Mouse (Mus musculus) cerebellum, postnatal 25 days (tissue): ENCODE measurements at regions not wholly inside any gene's neighbourhood (a gene's known extent, or its start where the extent isn't known, plus 50 kb on each side); places are given as distances from the start of the nearest gene placed in this dataset.

ENCODE experiments used
- DNase-seq, 2 experiments: peaks; one replicate each; pipeline ENCODE4 v3.0.0; 2021; ENCODE audit warnings: mixed read lengths in 2 of 2

DNA sequence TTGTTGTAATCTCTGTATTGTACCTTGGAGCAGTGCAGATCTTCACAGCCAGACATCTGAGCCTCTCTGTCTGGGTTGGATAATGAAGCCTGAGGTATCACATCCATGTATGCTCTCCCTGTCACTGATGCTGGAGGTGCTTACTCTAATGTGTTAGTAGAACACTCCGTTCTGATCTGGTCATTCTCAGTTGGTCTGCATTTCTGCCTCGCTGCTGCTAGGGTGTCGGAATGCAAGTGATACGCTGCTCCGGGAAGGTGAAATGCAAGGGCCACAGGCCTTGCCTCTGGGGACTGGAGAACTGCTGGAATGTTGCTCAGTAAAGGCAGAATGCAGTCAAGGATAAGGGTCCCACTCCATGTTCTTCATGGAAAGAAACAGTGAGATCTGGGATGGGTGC lies 67.1 kb upstream of the Gm6993 start:
- no peak for DNase-seq

DNA sequence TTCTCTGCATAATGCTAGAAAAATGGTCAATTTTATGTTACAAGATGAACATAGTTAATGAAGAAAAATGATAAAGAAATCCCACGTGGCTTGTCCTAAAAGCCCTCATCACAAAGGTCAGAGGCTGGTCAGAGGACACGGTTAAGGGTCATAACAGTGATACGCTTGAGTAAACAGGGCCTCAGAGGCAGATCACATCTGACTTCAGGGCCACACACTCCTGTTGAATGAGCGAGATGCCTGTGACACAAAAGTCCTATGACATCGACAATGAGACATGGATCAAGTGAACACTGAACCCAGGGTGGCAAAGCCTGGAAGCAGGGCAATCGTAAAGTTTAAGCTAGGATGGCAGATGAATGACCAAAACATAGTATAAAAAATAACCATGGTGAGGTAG lies 61.0 kb upstream of the Gm6993 start:
- no peak for DNase-seq

DNA sequence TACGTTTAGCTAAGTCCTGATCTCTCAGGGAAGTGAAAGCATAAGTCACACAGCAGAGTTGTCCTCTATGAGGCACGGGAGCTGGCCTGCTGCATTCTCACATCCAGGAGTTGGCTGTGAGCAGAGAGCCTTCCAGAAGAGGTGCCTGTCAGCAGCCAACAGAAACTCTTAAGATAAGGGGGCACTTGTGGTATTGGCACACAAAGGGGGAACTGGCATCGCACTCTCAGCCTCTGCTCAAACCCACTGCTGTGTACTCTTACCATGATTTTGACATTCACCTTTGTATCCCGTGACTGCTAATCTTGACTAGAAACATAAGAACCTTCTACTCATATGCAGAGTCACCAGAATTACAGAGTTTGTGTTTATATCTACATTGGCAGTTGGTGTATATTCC lies 56.9 kb upstream of the Gm6993 start:
- DNase-seq: no peak

DNA sequence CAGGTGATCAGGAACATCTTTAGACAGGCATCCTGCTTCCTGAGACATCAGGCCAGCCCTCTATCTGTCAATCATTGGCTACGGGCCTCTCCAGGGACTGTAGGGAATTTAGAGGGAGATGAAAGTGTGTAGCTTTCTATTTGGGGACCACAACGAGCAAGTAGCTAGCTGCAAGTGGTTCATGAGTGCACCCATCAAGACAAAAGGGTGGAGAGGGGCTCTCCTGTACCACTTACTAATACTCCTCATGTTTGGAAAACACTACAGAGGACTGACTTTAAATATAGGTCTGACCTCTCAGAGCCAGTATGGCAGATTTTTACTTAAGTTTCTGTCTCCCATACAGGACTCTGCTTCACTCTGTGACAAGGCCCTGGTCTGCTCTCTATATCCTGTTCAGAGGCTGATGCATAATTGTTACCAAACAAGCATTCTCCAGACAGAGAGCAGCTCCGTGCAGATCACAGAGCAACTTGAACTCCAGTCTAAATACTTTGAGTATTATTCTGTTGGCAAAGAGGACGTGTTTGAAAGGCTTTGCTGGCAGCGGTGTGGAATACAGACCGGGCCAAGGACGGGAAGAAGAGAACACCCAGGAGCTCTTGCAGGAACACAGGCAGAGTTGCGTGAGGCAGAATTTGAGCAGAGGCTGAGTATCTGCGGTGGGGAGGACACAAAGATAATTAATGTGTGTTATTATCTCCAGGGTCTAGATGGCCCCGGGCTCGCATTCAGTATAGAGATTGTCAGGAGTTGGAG lies 56.2 kb upstream of the Gm6993 start:
- DNase-seq: no peak

DNA sequence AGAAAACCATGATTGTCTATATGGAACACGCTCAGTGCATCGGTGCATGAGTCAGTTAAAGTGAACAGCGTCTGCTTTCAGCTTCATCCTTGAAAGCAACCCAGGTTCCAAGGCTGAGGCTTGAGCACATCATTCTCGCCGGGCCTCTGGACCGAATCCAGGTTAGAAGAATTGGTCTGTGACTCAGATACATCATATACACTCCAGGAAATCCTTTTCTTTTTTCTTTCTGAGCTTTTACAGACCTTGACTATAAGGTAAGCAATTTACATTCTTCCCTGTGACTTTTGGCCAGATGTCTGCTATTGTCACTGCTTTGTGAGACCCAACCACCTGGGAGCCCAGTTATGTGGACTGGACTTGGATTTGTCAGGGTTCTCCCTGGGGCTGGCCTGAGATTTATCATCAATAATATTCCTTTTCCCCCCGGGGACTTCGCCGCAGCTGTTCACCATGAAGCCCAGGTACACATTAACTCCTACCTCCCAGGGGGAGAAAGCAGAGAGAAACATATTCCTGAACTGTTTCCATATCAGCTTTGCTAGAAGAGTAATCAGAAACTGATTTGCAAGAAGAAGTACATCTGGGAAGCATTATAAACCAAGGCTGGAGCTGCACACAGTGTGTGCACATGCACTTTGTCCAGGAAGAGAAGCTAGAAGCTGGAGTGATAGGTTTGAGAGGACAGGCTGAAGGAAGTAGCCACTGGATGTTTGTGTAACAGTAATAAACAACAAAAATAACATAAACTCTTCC lies 55.2 kb upstream of the Gm6993 start:
- DNase-seq: no peak

DNA sequence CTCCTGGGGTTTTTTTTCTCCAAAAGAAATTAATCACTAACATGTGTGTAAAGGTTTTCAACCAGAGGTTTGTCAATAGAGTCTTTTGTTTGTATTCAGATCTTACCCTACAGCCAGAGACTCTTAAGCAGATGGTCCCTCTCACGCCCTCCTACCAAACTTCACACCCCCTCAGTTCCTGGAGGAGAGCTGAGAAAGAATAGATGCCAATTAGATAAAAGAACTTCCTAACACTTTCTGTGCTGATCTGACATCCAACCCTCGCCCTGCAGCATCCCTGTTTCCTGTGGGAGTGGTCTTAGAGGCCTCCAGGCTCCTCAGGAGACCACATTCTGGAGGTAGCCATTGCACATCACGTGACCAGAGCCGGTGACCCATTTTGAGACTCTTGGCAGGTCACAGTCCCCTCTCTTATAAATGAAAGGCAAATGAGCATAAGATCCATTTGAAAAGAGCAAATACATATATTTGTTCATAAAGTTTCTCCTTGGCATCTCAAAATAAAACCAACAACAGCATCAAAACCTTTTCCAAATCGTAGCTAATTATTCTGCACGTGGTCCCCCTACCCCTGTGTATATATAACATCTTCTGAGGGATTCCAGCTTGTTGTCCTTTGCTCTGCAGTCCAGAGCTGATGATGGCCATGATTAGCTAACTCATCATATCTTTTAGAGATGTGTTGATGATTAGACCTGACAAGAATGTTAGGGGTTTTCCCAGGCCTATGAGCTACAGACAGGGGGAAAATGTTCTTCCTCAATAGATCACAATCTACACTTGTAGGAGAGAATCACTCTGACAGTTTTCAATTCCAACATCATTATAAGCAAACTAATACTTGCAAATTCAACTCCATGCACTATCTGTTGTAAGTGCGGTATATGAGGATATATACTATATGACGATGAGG lies 54.4 kb upstream of the Gm6993 start:
- no peak for DNase-seq

DNA sequence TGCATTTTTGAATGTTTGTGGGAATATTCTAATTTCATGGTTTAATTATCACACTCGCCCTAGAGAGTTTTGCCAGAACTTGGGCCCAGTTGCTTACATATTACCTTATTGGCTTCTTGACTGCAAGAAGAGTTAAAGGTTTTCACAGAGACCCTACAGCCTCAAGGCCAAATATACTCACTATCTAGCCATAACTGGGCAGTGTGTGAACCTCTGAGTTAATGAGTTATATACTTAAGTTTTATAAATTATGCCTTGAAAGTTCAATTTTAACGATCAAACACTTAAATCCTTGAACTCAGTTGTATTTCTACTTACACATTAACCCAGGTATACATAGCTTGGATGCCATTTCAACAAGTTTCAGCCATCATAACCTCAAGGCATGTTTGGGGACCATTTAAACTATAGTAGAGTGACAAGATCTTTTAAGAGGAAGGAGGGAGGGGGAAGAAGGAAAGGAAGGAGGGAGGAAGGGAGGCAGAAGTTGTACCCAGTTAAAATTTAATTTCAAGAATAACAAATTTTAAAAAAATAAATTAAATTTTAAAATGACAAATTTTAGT lies 52.5 kb upstream of the Gm6993 start:
- DNase-seq: no peak

DNA sequence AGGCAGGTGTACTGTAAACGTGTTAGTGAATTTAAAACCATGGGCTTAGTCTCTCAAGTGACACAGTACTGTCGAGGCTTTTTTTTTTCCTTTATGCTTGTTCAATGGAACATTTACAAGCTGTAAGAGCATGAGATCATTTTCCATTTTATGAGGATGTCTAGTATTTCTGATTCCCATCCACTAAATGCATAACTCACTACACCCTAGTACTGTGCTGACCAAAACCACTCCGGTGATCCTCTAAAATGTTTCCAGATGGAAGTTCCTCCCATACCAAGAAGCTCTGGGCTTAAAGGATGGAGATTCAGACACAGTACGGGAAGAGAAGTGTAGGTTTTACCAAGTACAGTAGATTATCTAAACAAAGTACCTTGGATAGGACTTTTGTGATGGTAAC lies 50.3 kb upstream of the Gm6993 start:
- DNase-seq: no peak
